Mouse (Mus musculus) embryonic facial prominence, embryonic 12.5 days (tissue): ENCODE results near the gene Bhlhe23. TPM values are rescaled to one million over a fixed set of nuclear protein-coding genes. Genes with fewer than 3 reads are reported as not detected.

ENCODE experiments used
- ATAC-seq: fragments of 200-750 bp; cut with Nextera tagmentation; 2 replicates; pipeline ENCODE4 v1.8.0; 2017; ENCODE audit not compliant: insufficient number of reproducible peaks, insufficient read depth, low FRiP score, low TSS enrichment
- H3K27ac ChIP-seq: fragments of 300-500 bp; sonication (generic); 2 replicates; pipeline ENCODE4 v1.5.1; 2016; ENCODE audit warnings: mild to moderate bottlenecking
- H3K27me3 ChIP-seq: fragments of 300-500 bp; sonication (generic); 2 replicates; pipeline ENCODE4 v1.6.1; 2016; ENCODE audit warnings: mild to moderate bottlenecking, moderate library complexity
- H3K36me3 ChIP-seq: fragments of 300-500 bp; sonication (generic); 2 replicates; pipeline ENCODE4 v1.6.1; 2016; ENCODE audit warnings: mild to moderate bottlenecking
- H3K4me1 ChIP-seq: fragments of 300-500 bp; sonication (generic); 2 replicates; pipeline ENCODE4 v1.6.1; 2016
- H3K4me2 ChIP-seq: fragments of 300-500 bp; sonication (generic); replicated peaks from 2 replicates; pipeline ENCODE4 v1.6.1; 2016; ENCODE audit warnings: mild to moderate bottlenecking, moderate library complexity
- H3K4me3 ChIP-seq: fragments of 300-500 bp; sonication (generic); 2 replicates; pipeline ENCODE4 v1.5.1; 2016; ENCODE audit warnings: mild to moderate bottlenecking
- H3K9ac ChIP-seq: fragments of 300-500 bp; sonication (generic); 2 replicates; pipeline ENCODE4 v1.6.1; 2016; ENCODE audit warnings: mild to moderate bottlenecking, moderate library complexity
- H3K9me3 ChIP-seq: fragments of 300-500 bp; sonication (generic); 2 replicates; pipeline ENCODE4 v1.6.1; 2016; ENCODE audit warnings: mild to moderate bottlenecking, moderate library complexity
- WGBS: fragments of 180-500 bp; shearing (Covaris S2); methylation state at CpG from one replicate; pipeline ENCODE4 v1.1.7; 2016; 5-methylcytosine and 5-hydroxymethylcytosine counted together
- polyA plus RNA-seq: library from polyadenylated mRNA; unstranded; fragments of >200 nt; fragmentation: Nextera tagmentation; extraction: Ambion mirVana; gene quantifications from 2 replicates; pipeline ENCODE4 v1.2.1, GENCODE M21; 2016

Gene Bhlhe23
- polyA plus RNA-seq, 1 experiment from 2014 or later: 0.97 TPM

DNA sequence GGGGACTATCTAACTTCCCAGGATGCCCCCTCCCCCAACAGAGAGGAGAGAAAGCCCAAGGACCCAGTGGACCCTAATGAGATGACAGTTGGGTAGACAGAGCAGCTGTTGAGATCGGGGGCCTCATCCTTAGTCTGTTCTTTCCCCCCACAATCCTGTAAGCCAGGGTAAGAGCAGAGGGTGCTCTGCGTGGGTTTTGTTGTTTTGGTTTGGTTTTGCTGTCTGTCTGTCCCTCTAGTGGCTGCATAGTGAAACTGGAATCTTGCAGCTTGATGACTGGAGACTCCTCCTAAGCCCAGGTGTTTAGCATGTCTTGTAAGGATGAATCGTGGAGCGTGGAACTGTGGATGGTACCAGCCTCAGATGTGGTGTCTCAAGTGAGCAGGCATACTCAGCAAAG lies 19.3 kb upstream of the Bhlhe23 start:
- ATAC-seq: no peak
- Histone ChIP-seq H3K27ac (no peak overlapping the region), H3K36me3 (no peaks in the 10 kb centered on the region)

DNA sequence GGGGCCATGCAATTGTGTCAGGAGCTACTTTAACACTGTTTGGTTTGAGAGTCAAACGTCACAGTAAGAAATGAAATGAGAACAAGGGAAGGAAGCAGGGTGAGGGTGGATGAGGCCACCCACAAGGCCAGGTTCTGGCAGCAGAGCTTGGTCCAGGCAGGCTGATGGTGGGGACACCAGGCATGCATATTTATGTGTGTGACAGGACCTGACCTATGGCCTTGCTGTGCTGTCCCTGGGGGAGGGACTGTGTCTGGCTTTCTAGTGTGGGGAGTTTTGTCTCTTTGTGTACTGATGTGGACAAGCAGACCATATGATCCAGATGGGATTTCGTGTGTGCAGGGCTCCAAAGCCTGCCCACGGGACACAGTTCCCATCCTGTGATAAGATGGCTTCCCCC lies 18.9 kb upstream of the Bhlhe23 start:
- Histone ChIP-seq H3K4me1 (no peaks in the 10 kb centered on the region), H3K36me3 (no peaks in the 10 kb centered on the region), H3K4me3 (no peak overlapping the region), H3K27ac (no peak overlapping the region), H3K9ac (no peak overlapping the region), H3K9me3 (no peaks in the 10 kb centered on the region), H3K27me3 (peaks cover 4% of the 10 kb centered on the region; the same call in 1 of the 2 replicates), H3K4me2 (no peak overlapping the region)
- 52% methylated on average over 3 of the region's 3 CpGs for WGBS
- ATAC-seq: no peak

More for the DNA sequence above, 19.3 kb upstream of the Bhlhe23 start:
- WGBS: 56% methylated on average over 4 of the region's 4 CpGs
- no peaks in the 10 kb centered on the region for H3K4me1 ChIP-seq
- H3K9me3 ChIP-seq: no peaks in the 10 kb centered on the region
- peaks cover 1% of the 10 kb centered on the region; the same call in 1 of the 2 replicates for H3K27me3 ChIP-seq
- H3K9ac ChIP-seq: no peak overlapping the region
- H3K4me2 ChIP-seq: no peak overlapping the region
- H3K4me3 ChIP-seq: no peak overlapping the region

DNA sequence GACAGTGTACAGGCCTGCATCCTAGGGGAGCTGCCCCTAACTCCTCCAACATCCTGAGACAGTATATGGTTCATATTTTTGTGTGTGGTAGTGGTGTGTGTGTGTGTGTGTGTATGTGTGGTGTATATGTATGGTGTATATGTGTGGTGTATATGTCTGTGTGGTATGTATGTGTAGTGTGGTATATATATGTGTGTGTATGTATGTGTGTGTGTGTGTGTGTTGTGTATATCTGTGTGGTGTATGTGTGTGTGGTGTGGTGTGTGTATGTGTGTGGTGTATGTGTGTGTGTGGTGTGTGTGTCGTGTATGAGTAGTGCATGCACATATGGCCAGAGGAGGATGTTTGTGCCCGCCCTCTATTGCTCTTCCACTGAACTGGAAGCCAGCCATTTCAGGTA lies 17.7 kb upstream of the Bhlhe23 start:
- Histone ChIP-seq H3K9me3 (no peaks in the 10 kb centered on the region), H3K36me3 (no peaks in the 10 kb centered on the region), H3K4me1 (no peaks in the 10 kb centered on the region), H3K27me3 (peaks cover 10% of the 10 kb centered on the region), H3K4me3 (no peak overlapping the region), H3K27ac (no peak overlapping the region), H3K9ac (no peak overlapping the region), H3K4me2 (no peak overlapping the region)
- ATAC-seq: no peak
- WGBS: 91% methylated on average over 2 of the region's 2 CpGs

DNA sequence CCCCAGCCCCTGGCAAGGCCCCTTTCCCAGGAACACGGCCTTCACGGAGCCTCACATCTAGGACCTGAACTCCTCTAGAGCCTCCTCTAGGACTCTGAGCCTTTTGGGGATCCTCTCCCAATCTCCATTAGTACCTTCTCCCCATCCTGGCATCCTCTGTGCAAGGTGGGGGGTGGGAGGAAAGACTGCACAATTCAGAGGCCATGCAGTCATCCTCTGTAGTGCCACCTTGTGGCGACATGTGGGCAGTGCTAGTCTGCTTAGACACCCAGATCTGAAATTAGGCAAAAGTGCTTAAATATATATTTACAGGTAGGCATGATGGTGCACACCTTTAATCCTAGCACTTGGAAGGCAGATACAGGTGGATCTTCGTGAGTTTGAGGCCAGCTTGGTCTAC lies 15.0 kb upstream of the Bhlhe23 start:
- no peaks in the 10 kb centered on the region for H3K36me3 ChIP-seq
- H3K27ac ChIP-seq: no peak overlapping the region
- no peak for ATAC-seq
- H3K9ac ChIP-seq: no peak overlapping the region
- no peak overlapping the region for H3K4me3 ChIP-seq
- H3K9me3 ChIP-seq: no peaks in the 10 kb centered on the region
- H3K4me1 ChIP-seq: 0 out of 2 replicates have a peak, but pooled peaks cover 5% of the 10 kb centered on the region
- H3K27me3 ChIP-seq: peaks cover 25% of the 10 kb centered on the region
- 46% methylated on average over 4 of the region's 4 CpGs for WGBS
- no peak overlapping the region for H3K4me2 ChIP-seq

DNA sequence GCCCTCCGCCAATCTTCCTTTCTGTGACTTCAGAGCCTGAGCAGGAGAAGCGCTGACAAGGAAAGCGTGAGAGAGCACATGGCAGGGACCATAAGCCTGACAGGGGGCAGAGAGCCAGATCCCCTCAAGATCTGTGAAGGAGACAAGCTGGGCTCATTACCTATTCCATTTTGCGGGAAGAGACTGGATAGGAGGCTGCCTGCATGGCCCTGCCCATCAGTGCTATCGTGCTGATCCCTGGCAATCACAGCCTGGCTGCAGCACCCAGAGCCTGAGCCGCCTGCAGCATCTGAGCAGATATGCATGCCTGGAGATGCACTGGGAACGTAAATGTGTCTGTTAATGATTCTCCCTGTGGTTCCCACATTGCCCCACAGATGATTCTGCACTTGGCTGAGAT lies 12.1 kb upstream of the Bhlhe23 start:
- Histone ChIP-seq H3K27ac (no peak overlapping the region), H3K36me3 (no peaks in the 10 kb centered on the region), H3K4me1 (0 out of 2 replicates have a peak, but pooled peaks cover 5% of the 10 kb centered on the region), H3K9me3 (no peaks in the 10 kb centered on the region), H3K9ac (no peak overlapping the region), H3K4me2 (no peak overlapping the region), H3K27me3 (peaks cover 25% of the 10 kb centered on the region), H3K4me3 (no peak overlapping the region)
- no peak for ATAC-seq
- WGBS: 12% methylated on average over 7 of the region's 7 CpGs

DNA sequence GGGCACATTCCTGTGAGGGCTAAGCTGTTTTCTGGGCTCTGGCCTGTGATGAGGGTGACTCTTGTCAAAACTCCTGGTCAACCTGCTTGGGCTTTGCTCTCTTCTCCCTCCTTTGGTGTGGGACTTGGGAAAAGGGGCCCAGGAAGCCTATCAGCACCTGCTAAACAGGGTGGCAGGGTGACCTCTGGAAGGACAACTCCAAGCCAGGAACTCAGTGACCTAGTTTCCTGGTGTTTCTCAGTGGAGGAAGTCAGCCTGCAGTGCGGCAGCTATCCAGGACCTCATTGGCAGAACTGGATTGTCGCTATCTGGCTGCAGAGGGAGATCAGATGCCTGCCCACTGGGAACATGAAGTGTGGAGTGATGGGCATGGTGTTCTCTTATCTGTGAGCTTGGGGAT lies 11.7 kb upstream of the Bhlhe23 start:
- H3K36me3 ChIP-seq: no peaks in the 10 kb centered on the region
- H3K4me3 ChIP-seq: no peak overlapping the region
- H3K27ac ChIP-seq: no peak overlapping the region
- no peak for ATAC-seq
- WGBS: 28% methylated on average over 2 of the region's 2 CpGs
- no peak overlapping the region for H3K4me2 ChIP-seq
- H3K4me1 ChIP-seq: 0 out of 2 replicates have a peak, but pooled peaks cover 5% of the 10 kb centered on the region
- H3K27me3 ChIP-seq: peaks cover 25% of the 10 kb centered on the region
- H3K9me3 ChIP-seq: no peaks in the 10 kb centered on the region
- no peak overlapping the region for H3K9ac ChIP-seq

DNA sequence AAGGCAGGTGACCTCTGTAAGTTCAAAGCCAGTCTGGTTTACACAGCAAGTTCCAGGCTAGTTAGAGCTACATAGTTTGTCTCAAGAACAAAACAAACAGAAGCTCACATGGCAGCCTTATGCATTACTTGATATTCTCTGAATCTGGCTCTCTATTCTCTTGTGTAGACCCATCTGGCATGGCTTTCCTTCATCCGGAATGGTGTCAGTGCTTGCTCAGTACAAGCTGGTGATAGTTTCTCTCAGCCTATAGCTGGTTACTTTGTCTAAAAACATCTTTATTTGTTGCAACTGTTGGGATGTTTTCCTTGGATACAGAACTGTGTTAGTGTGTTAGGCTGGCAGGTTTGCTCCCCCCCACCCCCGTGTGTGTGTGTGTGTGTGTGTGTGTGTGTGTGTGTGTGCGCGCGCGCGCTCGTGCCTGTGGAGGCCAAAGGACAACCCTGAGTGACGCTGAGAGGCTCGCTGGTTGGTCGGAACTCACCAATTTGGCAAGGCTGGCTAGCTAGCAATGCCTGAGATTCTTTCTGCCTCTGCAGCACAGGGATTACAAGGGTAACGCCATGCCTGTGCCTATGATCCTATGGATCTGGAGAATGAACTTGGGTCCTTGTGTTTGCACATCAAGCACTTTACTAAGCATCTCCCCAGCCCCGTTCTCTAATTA lies 11.0 kb upstream of the Bhlhe23 start:
- Histone ChIP-seq H3K4me3 (no peak overlapping the region), H3K9ac (no peak overlapping the region), H3K9me3 (no peaks in the 10 kb centered on the region), H3K27ac (no peak overlapping the region), H3K36me3 (no peaks in the 10 kb centered on the region), H3K27me3 (peaks cover 25% of the 10 kb centered on the region), H3K4me1 (0 out of 2 replicates have a peak, but pooled peaks cover 5% of the 10 kb centered on the region), H3K4me2 (no peak overlapping the region)
- 72% methylated on average over 13 of the region's 13 CpGs for WGBS
- no peak for ATAC-seq

DNA sequence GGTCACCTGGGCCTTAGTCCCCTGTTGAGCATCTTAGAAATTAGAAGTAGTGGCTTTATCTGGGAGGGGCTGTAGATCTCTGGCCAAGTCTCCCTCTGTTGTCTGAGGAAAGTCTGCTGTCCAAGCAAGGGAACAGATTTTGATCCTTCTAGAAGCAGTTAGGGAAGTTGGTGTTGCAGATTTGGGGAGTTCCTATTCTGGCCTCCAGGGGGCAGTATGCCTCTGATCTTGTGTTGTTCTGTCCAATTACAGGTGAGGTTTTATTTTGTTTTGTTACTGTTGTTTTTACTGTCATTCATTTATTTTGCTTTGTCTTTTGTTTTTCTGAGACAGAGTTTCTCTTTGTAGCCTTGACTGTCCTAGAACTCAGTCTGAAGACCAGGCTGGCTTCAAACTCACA lies 10.0 kb upstream of the Bhlhe23 start:
- H3K4me2 ChIP-seq: no peak overlapping the region
- H3K36me3 ChIP-seq: no peaks in the 10 kb centered on the region
- H3K27ac ChIP-seq: no peak overlapping the region
- H3K9me3 ChIP-seq: no peaks in the 10 kb centered on the region
- H3K9ac ChIP-seq: no peak overlapping the region
- H3K4me1 ChIP-seq: 0 out of 2 replicates have a peak, but pooled peaks cover 5% of the 10 kb centered on the region
- peaks cover 25% of the 10 kb centered on the region for H3K27me3 ChIP-seq
- ATAC-seq: no peak
- H3K4me3 ChIP-seq: no peak overlapping the region

DNA sequence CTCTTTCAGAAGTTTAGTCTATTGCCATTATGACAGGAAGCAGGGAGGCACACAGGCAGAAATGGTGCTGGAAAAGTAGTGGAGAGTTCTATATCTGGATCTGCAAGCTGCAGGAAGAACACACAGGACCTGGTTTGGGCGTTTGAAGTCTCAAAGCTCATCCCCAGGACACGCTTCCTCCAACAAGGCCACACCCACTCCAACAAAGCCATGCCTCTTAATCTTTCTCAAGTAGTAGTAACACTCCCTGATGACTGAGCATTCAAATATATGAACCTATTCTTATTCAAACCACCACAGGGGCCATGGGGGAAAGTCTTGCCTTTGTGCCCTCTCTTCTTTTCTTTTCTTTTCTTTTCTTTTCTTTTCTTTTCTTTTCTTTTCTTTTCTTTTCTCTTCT lies 3.6 kb upstream of the Bhlhe23 start:
- WGBS: 5% methylated on average over 2 of the region's 2 CpGs
- H3K4me1 ChIP-seq: 0 out of 2 replicates have a peak, but pooled peaks cover 4% of the 10 kb centered on the region
- no peaks in the 10 kb centered on the region for H3K36me3 ChIP-seq
- ATAC-seq: no peak
- peaks cover 54% of the 10 kb centered on the region for H3K27me3 ChIP-seq
- no peaks in the 10 kb centered on the region for H3K9me3 ChIP-seq
- H3K9ac ChIP-seq: no peak overlapping the region
- no peak overlapping the region for H3K4me2 ChIP-seq
- H3K27ac ChIP-seq: no peak overlapping the region
- no peak overlapping the region for H3K4me3 ChIP-seq

DNA sequence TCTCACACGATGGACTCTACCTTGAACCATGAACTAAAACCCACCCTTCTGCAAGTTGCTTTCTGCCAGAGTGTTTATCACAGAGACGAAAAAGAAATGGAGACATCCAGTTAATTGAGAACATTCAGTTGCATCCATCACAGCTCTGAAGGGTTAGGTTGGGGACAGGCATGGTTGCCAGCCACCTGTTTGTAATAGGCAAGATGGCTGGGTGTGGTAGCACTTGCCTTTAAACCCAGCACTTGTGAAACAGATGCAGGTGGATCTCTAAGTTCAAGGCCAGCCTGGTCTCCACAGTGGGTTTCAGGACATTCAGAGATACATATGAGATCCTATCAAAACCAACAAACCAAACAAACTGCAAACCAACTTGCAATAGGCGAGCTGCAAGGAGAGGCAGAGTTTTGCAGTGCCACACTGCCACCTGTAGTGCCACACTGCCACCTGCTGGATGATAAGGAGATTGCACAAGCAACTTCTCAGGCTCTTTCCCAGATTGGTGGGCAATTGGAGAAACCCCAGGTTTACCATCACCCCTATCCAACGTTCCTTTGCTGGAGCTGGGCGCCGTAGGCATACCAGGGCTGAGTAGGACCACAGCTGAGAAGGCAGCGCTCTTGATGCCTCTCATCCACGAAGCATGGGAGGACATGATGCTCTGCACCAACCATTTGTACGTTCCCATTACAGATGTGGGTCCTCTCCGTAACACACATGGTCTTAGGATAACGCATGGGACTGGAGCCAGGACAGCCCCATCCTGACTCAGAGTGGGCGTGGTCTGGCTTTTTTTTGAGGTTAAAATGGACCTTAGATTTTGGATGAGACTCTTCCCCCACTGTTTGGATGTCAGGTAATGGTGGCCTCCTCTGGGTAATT lies 2.8 kb upstream of the Bhlhe23 start:
- H3K27me3 ChIP-seq: peaks cover 60% of the 10 kb centered on the region
- no peaks in the 10 kb centered on the region for H3K9me3 ChIP-seq
- no peaks in the 10 kb centered on the region for H3K36me3 ChIP-seq
- 0 out of 2 replicates have a peak, but pooled peaks cover 4% of the 10 kb centered on the region for H3K4me1 ChIP-seq
- no peak overlapping the region for H3K4me2 ChIP-seq
- 23% methylated on average over 12 of the region's 12 CpGs for WGBS
- no peak overlapping the region for H3K4me3 ChIP-seq
- H3K27ac ChIP-seq: no peak overlapping the region
- ATAC-seq: 0 out of 2 replicates have a peak, but pooled peaks have one; percentile 52
- H3K9ac ChIP-seq: no peak overlapping the region

DNA sequence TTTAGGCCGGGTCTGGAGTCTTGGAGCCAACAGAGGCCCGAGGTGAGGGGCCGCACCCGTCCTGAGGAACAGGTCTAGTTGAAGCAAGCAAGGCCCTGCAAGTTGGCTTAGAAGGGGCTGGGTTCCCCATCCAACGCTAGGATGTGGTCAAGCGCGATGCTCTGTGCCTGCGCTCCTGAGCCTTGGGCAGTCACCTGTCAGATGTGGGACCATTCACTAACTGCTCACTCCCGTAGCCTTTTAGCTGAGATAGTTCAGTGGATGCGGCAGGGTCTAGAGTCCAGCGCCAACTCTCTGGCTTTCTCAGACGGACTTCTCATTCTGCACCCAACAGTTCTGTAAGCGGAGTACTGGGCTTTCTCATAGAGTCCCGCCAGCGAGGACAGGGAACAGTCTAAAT lies 1.1 kb downstream of the Bhlhe23 start:
- Histone ChIP-seq H3K27ac (no peak overlapping the region), H3K9me3 (no peaks in the 10 kb centered on the region), H3K4me2 (peak overlapping the region; percentile 40; the same call in 1 of the 2 replicates), H3K9ac (no peak overlapping the region), H3K36me3 (no peaks in the 10 kb centered on the region), H3K4me3 (peak overlapping the region; percentile 18; the same call in 1 of the 2 replicates), H3K27me3 (peaks cover 88% of the 10 kb centered on the region), H3K4me1 (0 out of 2 replicates have a peak, but pooled peaks cover 4% of the 10 kb centered on the region)
- WGBS: 2% methylated on average over 15 of the region's 15 CpGs
- ATAC-seq: no peak

DNA sequence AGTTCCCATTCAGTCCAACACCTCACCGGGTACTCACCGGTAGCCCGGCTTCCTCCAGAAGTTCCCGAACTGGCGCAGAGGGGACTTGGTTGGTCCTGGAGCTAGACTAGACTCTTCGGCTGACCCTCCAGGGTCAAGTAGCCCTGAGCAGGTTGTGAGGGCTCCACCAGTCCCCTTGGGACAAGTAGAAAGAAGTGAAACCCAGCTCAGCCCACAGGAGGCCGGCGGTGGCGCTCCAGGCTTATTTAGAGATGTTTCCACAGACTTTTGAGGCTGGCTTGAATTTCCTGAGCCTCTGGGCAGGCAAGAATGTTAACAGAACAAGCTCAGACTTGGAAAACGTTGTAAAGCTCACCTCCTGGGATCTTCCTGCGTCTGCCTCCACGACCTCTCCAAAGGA lies 1.5 kb downstream of the Bhlhe23 start:
- H3K27ac ChIP-seq: no peak overlapping the region
- H3K36me3 ChIP-seq: no peaks in the 10 kb centered on the region
- 3% methylated on average over 12 of the region's 12 CpGs for WGBS
- H3K4me1 ChIP-seq: 0 out of 2 replicates have a peak, but pooled peaks cover 4% of the 10 kb centered on the region
- no peak overlapping the region for H3K4me2 ChIP-seq
- H3K9me3 ChIP-seq: no peaks in the 10 kb centered on the region
- no peak for ATAC-seq
- H3K4me3 ChIP-seq: no peak overlapping the region
- H3K27me3 ChIP-seq: peaks cover 87% of the 10 kb centered on the region
- H3K9ac ChIP-seq: no peak overlapping the region
